Mouse (Mus musculus): ENCODE results near the gene Pik3ap1. TPM values are rescaled to one million over a fixed set of nuclear protein-coding genes. Genes with fewer than 3 reads are reported as not detected.
A peak's percentile ranks its signal among the peaks of the same experiment; 100 is the strongest.
"Not testable (repeated sequence)": the region's sequence is repeated elsewhere in the genome, so short reads cannot be mapped to it uniquely, and the experiment has no call there.

Gene Pik3ap1
- polyA plus RNA-seq (2015; fragmentation: Nextera tagmentation; extraction: Ambion mirVana), result 1.6 and 2.7 TPM in 2 replicates

- no peak for ATAC-seq (ENCODE audit: low FRiP score)
- 1% methylated on average over 41 of the region's 41 CpGs for WGBS
- Histone ChIP-seq H3K36me3 (no peaks in the 10 kb centered on the region), H3K27ac (replicated peaks) (no peak within 1 kb of the TSS), H3K27me3 (replicated peaks) (peaks cover 29% of the 10 kb centered on the region), H3K4me2 (peak within 1 kb of the TSS; percentile 99), H3K4me3 (replicated peaks) (peak within 1 kb of the TSS; percentile 48), H3K4me1 (peaks cover 10% of the 10 kb centered on the region), H3K9ac (replicated peaks) (peak within 1 kb of the TSS; percentile 51), H3K9me3 (replicated peaks) (no peaks in the 10 kb centered on the region)
These were observed at the start of gene Pik3ap1 for GRCm38 (mm10) chr19:41384922-41385508. Pik3ap1 (minus strand) TSS chr19:41385102.

- H3K4me1 ChIP-seq; ATAC-seq (ENCODE audit: low FRiP score); H3K9ac ChIP-seq (replicated peaks); H3K27me3 ChIP-seq (replicated peaks); H3K4me2 ChIP-seq; H3K9me3 ChIP-seq (replicated peaks); H3K36me3 ChIP-seq; H3K27ac ChIP-seq (replicated peaks); H3K4me3 ChIP-seq (replicated peaks): not testable (repeated sequence)
- no CpG with 5 or more reads among the region's 6 CpGs for WGBS
These were observed 46.7 kb upstream of the Pik3ap1 start for GRCm38 (mm10) chr19:41431512-41432164.

GRCm38 (mm10) chr19:41425927-41426772 is 41.2 kb upstream of the Pik3ap1 start:
- not testable (repeated sequence) for ATAC-seq (ENCODE audit: low FRiP score); H3K4me3 ChIP-seq (replicated peaks)
- WGBS, result no CpG with 5 or more reads among the region's 8 CpGs

GRCm38 (mm10) chr19:41421264-41421663 is 36.4 kb upstream of the Pik3ap1 start:
- no peaks in the 10 kb centered on the region for H3K9me3 ChIP-seq (replicated peaks)
- H3K9ac ChIP-seq (replicated peaks), result no peak overlapping the region
- H3K36me3 ChIP-seq, result no peaks in the 10 kb centered on the region
- H3K4me3 ChIP-seq (replicated peaks), result no peak overlapping the region
- no peak overlapping the region for H3K4me2 ChIP-seq
- WGBS, result 88% methylated on average over 2 of the region's 2 CpGs
- no peak for ATAC-seq (ENCODE audit: low FRiP score)
- H3K27ac ChIP-seq (replicated peaks), result no peak overlapping the region
- no peaks in the 10 kb centered on the region for H3K4me1 ChIP-seq
- H3K27me3 ChIP-seq (replicated peaks), result no peaks in the 10 kb centered on the region

More at GRCm38 (mm10) chr19:41425927-41426772, 41.2 kb upstream of the Pik3ap1 start:
- H3K27ac ChIP-seq (replicated peaks); H3K9me3 ChIP-seq (replicated peaks); H3K9ac ChIP-seq (replicated peaks); H3K4me2 ChIP-seq; H3K36me3 ChIP-seq; H3K4me1 ChIP-seq; H3K27me3 ChIP-seq (replicated peaks): not testable (repeated sequence)

GRCm38 (mm10) chr19:41418786-41419185 is 33.9 kb upstream of the Pik3ap1 start:
- 87% methylated on average over 2 of the region's 2 CpGs for WGBS
- Histone ChIP-seq H3K36me3 (no peaks in the 10 kb centered on the region), H3K4me1 (no peaks in the 10 kb centered on the region), H3K4me2 (no peak overlapping the region), H3K9ac (replicated peaks) (no peak overlapping the region), H3K27ac (replicated peaks) (no peak overlapping the region), H3K27me3 (replicated peaks) (no peaks in the 10 kb centered on the region), H3K9me3 (replicated peaks) (no peaks in the 10 kb centered on the region), H3K4me3 (replicated peaks) (no peak overlapping the region)
- no peak for ATAC-seq (ENCODE audit: low FRiP score)

- H3K4me1 ChIP-seq, result no peaks in the 10 kb centered on the region
- no peak for ATAC-seq (ENCODE audit: low FRiP score)
- no peak overlapping the region for H3K27ac ChIP-seq (replicated peaks)
- no peaks in the 10 kb centered on the region for H3K9me3 ChIP-seq (replicated peaks)
- H3K4me3 ChIP-seq (replicated peaks), result no peak overlapping the region
- no peaks in the 10 kb centered on the region for H3K27me3 ChIP-seq (replicated peaks)
- WGBS, result 21% methylated on average over 5 of the region's 5 CpGs
- H3K4me2 ChIP-seq, result no peak overlapping the region
- H3K9ac ChIP-seq (replicated peaks), result no peak overlapping the region
- H3K36me3 ChIP-seq, result no peaks in the 10 kb centered on the region
These were observed 33.1 kb upstream of the Pik3ap1 start for GRCm38 (mm10) chr19:41417995-41418394.

GRCm38 (mm10) chr19:41416201-41416600 is 31.3 kb upstream of the Pik3ap1 start:
- Histone ChIP-seq H3K4me2 (no peak overlapping the region), H3K9ac (replicated peaks) (no peak overlapping the region), H3K36me3 (no peaks in the 10 kb centered on the region), H3K4me3 (replicated peaks) (no peak overlapping the region), H3K4me1 (no peaks in the 10 kb centered on the region), H3K27me3 (replicated peaks) (no peaks in the 10 kb centered on the region), H3K9me3 (replicated peaks) (no peaks in the 10 kb centered on the region), H3K27ac (replicated peaks) (no peak overlapping the region)
- ATAC-seq (ENCODE audit: low FRiP score), result no peak
- WGBS, result 42% methylated on average over 10 of the region's 10 CpGs

- no peak overlapping the region for H3K27ac ChIP-seq (replicated peaks)
- no peak overlapping the region for H3K9ac ChIP-seq (replicated peaks)
- no peak for ATAC-seq (ENCODE audit: low FRiP score)
- H3K27me3 ChIP-seq (replicated peaks), result no peaks in the 10 kb centered on the region
- no peaks in the 10 kb centered on the region for H3K4me1 ChIP-seq
- no peaks in the 10 kb centered on the region for H3K9me3 ChIP-seq (replicated peaks)
- no peak overlapping the region for H3K4me3 ChIP-seq (replicated peaks)
- 83% methylated on average over 8 of the region's 8 CpGs for WGBS
- H3K4me2 ChIP-seq, result no peak overlapping the region
- no peaks in the 10 kb centered on the region for H3K36me3 ChIP-seq
These were observed 17.7 kb upstream of the Pik3ap1 start for GRCm38 (mm10) chr19:41402603-41403002.

- H3K4me3 ChIP-seq (replicated peaks), result no peak overlapping the region
- no peak overlapping the region for H3K4me2 ChIP-seq
- no peak overlapping the region for H3K9ac ChIP-seq (replicated peaks)
- peaks cover 7% of the 10 kb centered on the region for H3K27me3 ChIP-seq (replicated peaks)
- no peak for ATAC-seq (ENCODE audit: low FRiP score)
- WGBS, result 87% methylated on average over 8 of the region's 8 CpGs
- no peaks in the 10 kb centered on the region for H3K4me1 ChIP-seq
- H3K36me3 ChIP-seq, result no peaks in the 10 kb centered on the region
- no peak overlapping the region for H3K27ac ChIP-seq (replicated peaks)
- H3K9me3 ChIP-seq (replicated peaks), result no peaks in the 10 kb centered on the region
These were observed 6.0 kb upstream of the Pik3ap1 start for GRCm38 (mm10) chr19:41390856-41391255.

- H3K4me3 ChIP-seq (replicated peaks), result no peak overlapping the region
- H3K4me2 ChIP-seq, result no peak overlapping the region
- WGBS, result 56% methylated on average over 6 of the region's 6 CpGs
- no peak for ATAC-seq (ENCODE audit: low FRiP score)
- no peak overlapping the region for H3K9ac ChIP-seq (replicated peaks)
- peaks cover 10% of the 10 kb centered on the region for H3K4me1 ChIP-seq
- no peaks in the 10 kb centered on the region for H3K36me3 ChIP-seq
- H3K27ac ChIP-seq (replicated peaks), result no peak overlapping the region
- no peaks in the 10 kb centered on the region for H3K9me3 ChIP-seq (replicated peaks)
- peaks cover 21% of the 10 kb centered on the region for H3K27me3 ChIP-seq (replicated peaks)
These were observed 4.4 kb upstream of the Pik3ap1 start for GRCm38 (mm10) chr19:41389351-41389750.

- Histone ChIP-seq H3K27ac (replicated peaks) (no peak overlapping the region), H3K4me1 (peaks cover 10% of the 10 kb centered on the region), H3K4me2 (no peak overlapping the region), H3K36me3 (no peaks in the 10 kb centered on the region), H3K4me3 (replicated peaks) (no peak overlapping the region), H3K27me3 (replicated peaks) (peaks cover 29% of the 10 kb centered on the region), H3K9me3 (replicated peaks) (no peaks in the 10 kb centered on the region), H3K9ac (replicated peaks) (no peak overlapping the region)
- WGBS, result 94% methylated on average over 7 of the region's 7 CpGs
- ATAC-seq (ENCODE audit: low FRiP score), result no peak
These were observed 3.3 kb upstream of the Pik3ap1 start for GRCm38 (mm10) chr19:41388242-41388641.

GRCm38 (mm10) chr19:41387262-41387661 is 2.4 kb upstream of the Pik3ap1 start:
- Histone ChIP-seq H3K4me3 (replicated peaks) (no peak overlapping the region), H3K4me2 (no peak overlapping the region), H3K9me3 (replicated peaks) (no peaks in the 10 kb centered on the region), H3K9ac (replicated peaks) (no peak overlapping the region), H3K4me1 (peaks cover 10% of the 10 kb centered on the region), H3K27me3 (replicated peaks) (peaks cover 29% of the 10 kb centered on the region), H3K27ac (replicated peaks) (no peak overlapping the region), H3K36me3 (no peaks in the 10 kb centered on the region)
- no peak for ATAC-seq (ENCODE audit: low FRiP score)
- WGBS, result 84% methylated on average over 2 of the region's 2 CpGs

All from neural tube, embryonic 15.5 days (tissue).